Mouse (Mus musculus) C2C12 (cell line): Measurements from ENCODE around the gene Kif4. TPM values are rescaled to one million over a fixed set of nuclear protein-coding genes. Genes with fewer than 3 reads are reported as not detected.

ENCODE experiments used
- H3K27me3 ChIP-seq: one replicate; pipeline ENCODE4 v1.6.1; 2011; ENCODE audit not compliant: control insufficient read depth, insufficient read depth, insufficient read length
- H3K36me3 ChIP-seq: one replicate; pipeline ENCODE4 v1.6.1; 2011; ENCODE audit not compliant: control insufficient read depth, insufficient read depth
- H3K4me3 ChIP-seq: one replicate; pipeline ENCODE4 v1.5.1; 2011; ENCODE audit warnings: mild to moderate bottlenecking, control low read depth; ENCODE audit not compliant: poor library complexity, insufficient read depth, severe bottlenecking
- H3K79me2 ChIP-seq: one replicate; pipeline ENCODE4 v1.6.1; 2011; ENCODE audit not compliant: control insufficient read depth, insufficient read depth
- H3K79me3 ChIP-seq: one replicate; pipeline ENCODE4 v1.6.1; 2011; ENCODE audit warnings: low read depth, control low read depth
- H3ac ChIP-seq: one replicate; pipeline ENCODE3; 2011; ENCODE audit warnings: low read depth; ENCODE audit not compliant: control insufficient read depth, insufficient read length
- CEBPB ChIP-seq: IDR thresholded peaks from one replicate; pipeline ENCODE4 v1.6.1; 2011; ENCODE audit warnings: low read depth, mild to moderate bottlenecking, control low read depth, moderate library complexity
- CTCF ChIP-seq: IDR thresholded peaks from one replicate; pipeline ENCODE4 v1.5.1; 2011; ENCODE audit not compliant: control insufficient read depth, insufficient read depth, insufficient read length
- FOSL1 ChIP-seq: IDR thresholded peaks from one replicate; pipeline ENCODE4 v1.8.0; 2011; ENCODE audit warnings: mild to moderate bottlenecking, low read length; ENCODE audit not compliant: poor library complexity, insufficient read depth, severe bottlenecking
- MAX ChIP-seq: IDR thresholded peaks from one replicate; pipeline ENCODE4 v1.6.1; 2011; ENCODE audit warnings: mild to moderate bottlenecking, control low read depth
- MYOD1 ChIP-seq: IDR thresholded peaks from one replicate; pipeline ENCODE4 v1.6.1; 2011; ENCODE audit warnings: low read depth; ENCODE audit not compliant: control insufficient read depth, insufficient read length
- MYOG ChIP-seq: IDR thresholded peaks from one replicate; pipeline ENCODE4 v1.6.1; 2011; ENCODE audit not compliant: control insufficient read depth, insufficient read length; ENCODE audit errors: extremely low read depth
- USF1 ChIP-seq: IDR thresholded peaks from one replicate; pipeline ENCODE4 v1.6.1; 2011; ENCODE audit warnings: low read depth, mild to moderate bottlenecking, control low read depth, moderate library complexity
- polyA plus RNA-seq: library from polyadenylated mRNA; unstranded; fragments of >200 nt; fragmentation: generic; extraction: Trizol; gene quantifications from one replicate; pipeline ENCODE4 v1.2.1, GENCODE M21; 2012; ENCODE audit warnings: missing spikeins

The Kif4 gene
- polyA plus RNA-seq, 1 experiment: 14.2 TPM

- Histone ChIP-seq H3K36me3 (no peaks in the 10 kb centered on the region), H3K79me2 (no peaks in the 10 kb centered on the region), H3K4me3 (peak within 1 kb of the TSS; percentile 21), H3K79me3 (no peaks in the 10 kb centered on the region), H3ac (peak within 1 kb of the TSS; percentile 38), H3K27me3 (no peaks in the 10 kb centered on the region)
- TF ChIP-seq MYOG (no peak), CEBPB (no peak), MYOD1 (no peak), CTCF (no peak), FOSL1 (no peak), USF1 (no peak), MAX (no peak)
Measured at GRCm38 (mm10) chrX:100767181-100767884, 141.8 kb downstream of the Kif4 start, which contains the start of gene Dlg3. Gene Dlg3, plus strand, starts transcription at chrX:100767722.

- H3ac ChIP-seq: peak overlapping the region; percentile 38
- TF ChIP-seq MYOG (no peak), FOSL1 (no peak), CEBPB (no peak), MAX (no peak), MYOD1 (no peak), CTCF (no peak), USF1 (no peak)
- no peaks in the 10 kb centered on the region for H3K79me3 ChIP-seq
- peak overlapping the region; percentile 21 for H3K4me3 ChIP-seq
- no peaks in the 10 kb centered on the region for H3K27me3 ChIP-seq
- H3K36me3 ChIP-seq: no peaks in the 10 kb centered on the region
- H3K79me2 ChIP-seq: no peaks in the 10 kb centered on the region
Measured at GRCm38 (mm10) chrX:100767885-100768626, 142.5 kb downstream of the Kif4 start.

- Histone ChIP-seq H3ac (no peak overlapping the region), H3K27me3 (no peaks in the 10 kb centered on the region), H3K79me3 (no peaks in the 10 kb centered on the region), H3K4me3 (no peak overlapping the region), H3K36me3 (no peaks in the 10 kb centered on the region), H3K79me2 (no peaks in the 10 kb centered on the region)
- TF ChIP-seq CTCF (no peak), USF1 (no peak), MYOD1 (no peak), CEBPB (no peak), FOSL1 (no peak), MYOG (no peak), MAX (no peak)
Measured at GRCm38 (mm10) chrX:100769281-100769680, 143.7 kb downstream of the Kif4 start.

- H3K4me3 ChIP-seq: peak overlapping the region; percentile 18
- H3K36me3 ChIP-seq: no peaks in the 10 kb centered on the region
- H3ac ChIP-seq: peak overlapping the region; percentile 52
- H3K27me3 ChIP-seq: no peaks in the 10 kb centered on the region
- peaks cover 18% of the 10 kb centered on the region for H3K79me2 ChIP-seq
- TF ChIP-seq CEBPB: no peak
- no peak for TF ChIP-seq MYOD1
- no peak for TF ChIP-seq MAX
- peak; percentile 22 for TF ChIP-seq CTCF
- no peak for TF ChIP-seq USF1
- no peak for TF ChIP-seq MYOG
- no peak for TF ChIP-seq FOSL1
- H3K79me3 ChIP-seq: peaks cover 2% of the 10 kb centered on the region
Measured at GRCm38 (mm10) chrX:100774341-100774811, 148.8 kb downstream of the Kif4 start.

- Histone ChIP-seq H3K79me2 (peaks cover 18% of the 10 kb centered on the region), H3K79me3 (peaks cover 2% of the 10 kb centered on the region), H3K36me3 (no peaks in the 10 kb centered on the region), H3K4me3 (no peak overlapping the region), H3K27me3 (no peaks in the 10 kb centered on the region), H3ac (no peak overlapping the region)
- TF ChIP-seq CEBPB (no peak), MYOD1 (no peak), FOSL1 (no peak), MYOG (no peak), CTCF (no peak), USF1 (no peak), MAX (no peak)
Measured at GRCm38 (mm10) chrX:100775405-100775804, 149.9 kb downstream of the Kif4 start.
